Mouse (Mus musculus) mouse embryonic stem cell (cell line): ENCODE results near the gene Tmem56.

Source experiments
- in situ Hi-C, 2 experiments: fragments of 300-500 bp; cut with MboI; formaldehyde crosslinking; loops; 1 replicate in 1 of 2; 3 replicates in 1 of 2; pipeline ENCODE4 v1.14.3; 2019 to 2020; ENCODE audit warnings: low sequenced_read_pairs in 2 of 2, low pct_unique_long_range_greater_than_20kb in 1 of 2, mixed read lengths in 1 of 2; ENCODE audit not compliant: unreplicated experiment in 1 of 2

The Tmem56 gene

DNA sequence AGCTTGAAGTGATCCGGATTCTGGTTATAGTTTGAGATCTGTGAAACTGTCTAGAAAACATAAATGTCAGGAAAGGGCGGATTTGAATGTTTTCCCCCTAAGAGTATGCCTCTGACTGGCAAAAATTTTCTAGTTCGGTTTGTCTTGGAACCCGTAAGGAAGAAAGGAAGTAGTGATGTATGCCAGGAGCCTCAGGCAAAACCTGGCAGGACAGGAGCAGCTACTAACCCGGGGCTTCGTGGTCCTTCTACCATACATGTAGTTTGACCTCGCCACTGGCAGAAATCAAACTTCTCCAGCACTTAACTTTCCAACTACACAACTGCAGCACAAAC, 8.3 kb upstream of the Tmem56 start:
- in situ Hi-C loops, result loop anchor here in 1 of 2 experiments (10.0 kb wide), 1 partner anchor 126 kb away; no protein-coding TSS in a partner anchor

DNA sequence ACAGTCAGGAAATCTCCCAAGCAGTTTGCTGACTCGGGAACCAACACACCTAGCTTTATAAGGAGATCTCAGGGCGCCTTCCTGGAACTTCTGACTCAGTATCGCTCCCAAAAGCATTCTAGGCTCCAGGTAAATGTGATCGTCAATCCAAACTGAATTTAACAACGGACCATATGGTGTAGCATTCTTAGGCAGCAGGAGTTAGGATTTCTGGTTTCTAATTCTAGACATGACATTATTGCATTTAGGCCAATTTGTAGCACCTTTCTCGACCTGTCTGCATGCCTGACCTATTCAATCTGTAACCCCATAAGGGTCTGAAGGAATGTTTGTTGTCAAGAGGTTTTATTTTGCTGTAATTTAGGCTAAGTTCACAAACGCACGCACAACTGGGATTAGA, 7.8 kb upstream of the Tmem56 start:
- in situ Hi-C loops, result loop anchor here in 1 of 2 experiments (10.0 kb wide), 1 partner anchor 126 kb away; no protein-coding TSS in a partner anchor

DNA sequence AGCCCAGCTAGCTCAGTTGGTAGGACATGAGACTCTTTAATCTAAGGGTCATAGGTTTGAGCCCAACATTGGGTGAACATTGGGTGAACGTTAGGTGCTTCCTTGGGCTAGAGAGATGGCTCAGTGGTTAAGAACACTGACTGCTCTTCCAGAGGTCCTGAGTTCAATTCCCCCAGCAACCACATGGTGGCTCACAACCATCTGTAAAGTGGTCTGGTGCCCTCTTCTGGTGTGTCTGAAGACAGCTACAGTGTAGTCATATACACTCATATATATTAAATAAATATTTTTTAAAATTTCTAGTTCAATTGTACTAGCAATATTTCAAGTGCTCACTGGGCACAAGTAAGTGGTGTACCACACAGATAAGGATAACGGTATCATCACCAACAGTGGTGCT, 4.3 kb upstream of the Tmem56 start:
- in situ Hi-C loops, result no loop called here

DNA sequence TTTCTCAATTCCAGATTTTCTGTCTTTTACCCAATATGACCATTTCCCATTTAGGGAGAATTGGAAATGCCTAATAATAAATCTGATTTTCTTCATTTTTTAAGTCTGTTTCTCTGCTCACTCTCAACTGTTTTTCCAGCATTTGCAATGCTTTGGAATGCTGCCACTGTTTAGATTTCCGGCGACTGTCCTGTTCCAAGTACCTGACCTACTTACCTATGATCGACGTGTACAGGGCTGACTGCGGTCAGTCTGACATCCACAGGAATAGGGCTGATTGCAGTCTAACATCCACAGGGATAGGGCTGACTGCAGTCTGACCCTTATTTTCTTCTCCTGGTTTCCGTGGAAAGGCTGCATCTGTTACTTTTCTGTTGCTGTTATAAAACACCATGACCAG, 2.3 kb upstream of the Tmem56 start:
- in situ Hi-C loops, result no loop called here

DNA sequence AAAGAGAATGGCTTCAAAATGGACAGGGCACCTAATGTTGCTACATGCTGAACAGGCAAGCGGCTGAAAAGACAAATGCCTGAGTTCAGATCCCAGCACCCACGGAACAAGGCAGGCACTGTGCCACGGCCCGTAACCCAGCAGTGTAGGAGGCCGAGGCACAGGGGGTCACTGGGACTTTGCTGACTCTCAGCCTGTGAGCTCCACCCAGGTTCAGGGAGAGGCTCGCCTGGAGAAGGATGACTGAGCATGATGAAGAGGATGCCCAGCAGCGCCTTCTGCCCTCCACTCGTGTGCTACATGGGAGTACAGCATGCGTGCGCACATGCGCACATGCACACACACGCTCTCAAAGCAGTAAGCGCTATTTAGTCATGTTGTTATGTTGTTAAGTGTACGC, 3.2 kb downstream of the Tmem56 start:
- in situ Hi-C loops, result no loop called here

DNA sequence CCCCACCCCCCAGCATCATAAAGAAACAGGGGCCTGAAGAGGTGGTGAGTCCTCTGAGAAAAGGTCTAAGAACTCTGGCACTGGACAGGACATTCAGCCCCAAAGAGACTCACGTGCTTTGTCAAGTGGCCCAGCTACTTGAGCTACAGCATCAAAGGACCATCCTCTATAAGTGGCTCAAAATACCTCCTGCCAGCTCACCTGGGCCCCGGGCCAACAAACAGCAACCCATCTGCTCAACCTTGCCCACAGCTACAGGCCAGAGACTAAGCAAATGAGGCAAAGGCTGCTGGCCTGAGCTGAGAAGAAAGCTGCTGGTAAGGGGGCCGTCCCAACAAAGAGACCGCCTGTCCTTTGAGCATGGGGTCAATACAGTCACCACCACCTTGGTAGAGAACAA, 5.3 kb downstream of the Tmem56 start:
- in situ Hi-C loops, result no loop called here

DNA sequence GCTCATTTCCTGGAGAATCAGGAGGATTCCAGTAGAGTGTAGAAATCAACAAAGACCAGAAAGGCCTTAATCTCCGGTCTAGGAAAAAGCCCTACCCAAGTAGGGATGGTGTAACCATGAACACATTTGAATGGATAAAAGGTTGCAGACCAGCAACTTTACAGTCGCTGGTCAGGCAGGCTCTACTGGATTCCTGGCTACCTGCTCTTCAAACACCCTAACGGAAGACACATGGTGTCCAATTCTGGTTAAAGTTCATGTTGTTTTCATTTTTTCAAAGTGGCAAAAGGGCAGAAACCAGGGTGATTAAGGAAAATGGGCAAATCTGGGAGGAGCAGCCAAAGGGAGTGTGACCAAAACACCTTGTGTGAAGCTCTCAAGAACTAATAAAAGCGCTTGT, 5.9 kb downstream of the Tmem56 start:
- in situ Hi-C loops, result no loop called here

DNA sequence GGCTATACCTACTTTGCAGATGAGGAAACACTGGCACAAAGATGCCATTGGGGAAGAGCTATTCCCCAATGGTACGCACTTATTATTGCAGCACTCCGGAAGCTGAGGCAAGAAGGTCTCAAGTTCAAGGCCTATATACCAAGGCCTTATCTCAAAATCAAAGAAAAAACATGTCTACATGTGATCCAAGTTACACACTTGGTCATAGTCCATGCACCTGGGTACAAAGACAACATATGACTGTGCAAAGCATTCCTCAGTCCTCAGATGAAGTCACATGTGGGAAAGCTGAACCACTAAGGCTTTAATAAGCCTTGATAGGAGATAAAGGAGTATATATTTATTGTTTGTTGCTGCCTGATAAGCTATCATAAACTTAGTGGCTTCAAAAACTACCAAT, 8.9 kb downstream of the Tmem56 start:
- in situ Hi-C loops, result no loop called here

DNA sequence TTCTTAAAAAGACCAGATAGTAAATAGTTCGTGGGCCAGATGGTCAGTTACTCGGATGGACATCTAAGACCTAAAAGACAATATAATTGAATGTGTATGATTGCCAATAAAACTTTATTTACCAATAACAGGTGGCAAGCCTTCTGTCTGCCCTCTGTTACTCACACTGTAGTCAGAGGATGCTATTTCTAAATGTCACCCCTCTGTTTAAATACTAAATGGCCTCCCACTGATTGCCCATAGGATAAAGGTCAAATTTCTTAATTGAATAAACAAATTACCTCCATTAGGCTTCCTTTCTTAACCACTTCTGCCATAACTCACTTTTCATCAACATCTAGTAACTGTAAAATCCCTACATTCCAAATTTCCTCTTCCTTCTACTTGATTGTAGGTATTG, 10.3 kb downstream of the Tmem56 start:
- in situ Hi-C loops, result no loop called here

DNA sequence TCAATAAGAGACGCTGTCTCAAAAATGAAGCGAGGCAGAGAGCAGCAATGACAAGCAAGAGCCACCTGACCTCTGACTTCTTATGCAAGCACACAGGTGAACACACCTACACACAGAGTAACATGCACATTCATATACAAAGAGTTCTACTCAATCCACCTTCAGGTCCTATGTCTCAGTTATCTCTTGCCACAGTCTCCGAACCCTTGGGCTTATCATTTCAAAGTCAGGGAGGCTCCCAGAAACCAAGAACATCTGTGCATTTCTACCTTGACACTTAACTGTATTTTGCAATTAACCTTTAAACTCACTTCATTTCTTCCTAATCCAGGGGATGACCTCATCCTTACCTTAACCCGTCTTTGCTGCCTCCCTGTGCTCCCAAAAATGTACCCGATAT, 15.6 kb downstream of the Tmem56 start:
- in situ Hi-C loops, result no loop called here

DNA sequence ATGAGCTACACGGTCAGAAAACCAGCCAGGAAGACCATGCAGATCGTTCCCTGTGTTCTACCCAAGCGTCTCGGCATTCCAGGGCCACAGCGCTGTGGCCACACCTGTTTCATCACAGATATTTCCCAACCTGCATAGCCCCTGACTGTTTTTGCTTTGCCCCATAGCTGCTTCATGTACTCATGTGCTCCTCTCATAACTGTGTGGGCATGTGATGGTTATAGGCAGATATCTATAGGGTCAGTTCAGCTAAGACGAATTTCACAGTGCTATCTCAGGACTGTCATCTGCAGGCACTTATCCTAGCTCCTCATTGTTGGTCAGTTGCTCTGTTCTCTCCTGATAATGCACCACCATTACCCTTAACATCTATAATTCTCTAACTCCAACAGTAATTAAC, 18.7 kb downstream of the Tmem56 start:
- in situ Hi-C loops, result no loop called here

DNA sequence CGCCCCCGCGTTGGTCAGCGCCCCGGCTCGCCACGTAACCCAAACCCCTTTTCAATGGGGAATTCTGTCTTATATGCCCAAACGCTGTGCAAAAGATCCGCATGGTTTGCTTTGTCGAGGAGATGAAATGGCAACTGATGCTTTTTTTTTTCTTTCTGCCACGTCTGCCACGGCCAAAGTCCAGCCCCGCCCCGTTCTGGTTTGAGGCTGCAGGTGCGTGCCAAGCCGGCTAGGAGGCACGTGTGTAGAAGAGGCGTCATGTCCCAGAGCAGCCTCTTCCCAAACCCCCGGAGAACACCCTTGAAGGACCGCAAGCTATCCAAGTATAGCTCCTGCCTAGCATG, 19.7 kb downstream of the Tmem56 start:
- in situ Hi-C loops, result no loop called here

DNA sequence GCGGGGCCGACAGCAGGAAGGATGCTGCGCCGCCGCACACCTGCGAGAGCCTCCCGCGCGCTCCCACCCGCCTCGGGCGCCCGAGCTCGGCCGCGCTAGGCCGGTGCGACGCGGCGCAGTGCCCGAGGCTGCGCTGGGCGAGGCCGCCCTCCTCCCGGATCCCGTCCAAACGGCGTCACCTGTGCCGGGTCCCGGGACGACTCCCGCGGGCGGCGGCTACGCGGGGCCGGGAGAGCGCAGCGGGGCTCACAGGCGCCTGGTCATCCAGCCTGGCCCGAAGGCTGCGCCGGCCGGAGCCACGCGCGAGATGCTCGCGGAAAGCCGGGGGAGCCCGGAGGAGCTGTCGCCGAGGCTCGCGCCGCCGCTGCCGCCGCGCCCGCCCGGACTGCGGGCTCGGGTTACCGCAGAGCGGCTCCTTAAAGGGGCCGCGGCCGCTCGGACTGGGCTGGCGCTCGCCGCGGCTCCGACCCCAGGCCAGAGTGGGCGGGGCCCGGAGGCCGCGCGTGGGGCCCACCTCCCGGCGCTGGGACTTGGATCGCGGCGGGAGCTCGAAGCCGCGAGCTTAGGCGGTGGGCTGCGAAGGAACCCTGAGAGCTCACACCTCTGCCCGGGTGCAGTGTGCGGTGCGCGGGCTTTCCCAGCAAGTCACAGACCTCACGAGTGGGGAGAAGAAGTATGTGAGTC, 20.2 kb downstream of the Tmem56 start:
- in situ Hi-C loops, result no loop called here

DNA sequence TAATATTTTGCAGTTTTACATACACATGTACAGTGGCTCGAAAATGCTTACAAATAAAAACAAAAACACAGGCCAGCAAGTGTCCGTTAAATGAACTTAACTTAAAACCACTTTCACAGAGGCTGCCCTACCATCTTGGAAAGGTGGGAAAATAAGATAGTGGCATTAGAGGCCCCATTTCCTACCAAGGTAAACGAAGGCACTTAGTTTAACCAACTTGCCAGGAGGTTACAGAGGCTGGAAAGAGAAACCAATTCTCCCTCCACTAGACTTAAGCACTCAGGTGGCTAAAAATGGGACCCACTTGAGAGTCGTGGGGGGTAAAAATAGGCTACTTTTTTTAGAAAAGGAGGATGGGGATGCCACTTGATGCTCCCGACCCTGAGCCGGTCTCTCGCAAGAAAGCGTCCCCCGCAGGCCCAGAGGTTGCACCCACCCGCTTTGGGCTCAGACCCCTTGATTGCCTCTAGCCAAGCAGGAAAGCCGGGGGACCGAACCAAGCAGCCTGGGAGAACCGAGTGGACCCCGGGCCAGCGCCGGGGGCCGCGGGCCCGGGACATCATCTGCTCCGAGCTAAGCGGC, 20.9 kb downstream of the Tmem56 start:
- in situ Hi-C loops, result no loop called here

DNA sequence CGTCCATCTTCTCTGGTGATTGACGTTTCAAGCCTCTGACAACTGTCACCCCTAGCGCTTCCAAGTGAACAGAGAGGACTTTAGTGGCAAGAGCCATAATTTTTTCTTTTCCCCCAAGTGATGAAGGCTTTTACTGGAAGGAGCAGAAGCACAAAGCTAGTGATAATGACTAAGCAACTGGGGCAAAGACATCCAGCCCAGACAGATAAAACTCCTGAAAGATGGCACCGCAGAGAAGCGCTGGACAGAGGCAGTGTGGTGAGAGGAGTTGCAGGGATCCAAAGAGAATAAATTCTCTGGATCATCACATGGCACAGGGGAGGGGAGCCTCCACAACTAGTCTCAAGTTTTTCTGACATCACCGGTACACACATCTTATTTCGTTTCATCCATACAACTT, 21.6 kb downstream of the Tmem56 start:
- in situ Hi-C loops, result no loop called here

DNA sequence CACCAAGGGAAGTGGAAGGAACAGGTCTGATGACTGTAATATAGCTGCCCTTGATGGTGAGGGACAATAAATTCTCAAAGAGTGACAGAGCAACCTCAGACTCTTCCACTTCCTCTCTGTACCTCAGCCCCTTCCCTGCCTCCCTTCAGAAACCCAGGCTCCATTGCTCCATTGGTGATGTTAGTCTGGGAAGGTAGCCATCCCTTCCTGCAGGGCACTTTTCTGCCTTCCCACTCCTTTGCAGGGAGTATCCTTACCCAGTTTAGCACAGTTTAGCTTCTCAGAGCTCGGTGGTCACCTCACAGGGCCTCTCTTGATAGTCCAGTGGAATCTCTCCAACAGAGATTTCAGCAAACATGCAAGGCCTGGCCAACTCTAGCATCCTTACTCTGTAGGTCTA, 22.1 kb downstream of the Tmem56 start:
- in situ Hi-C loops, result no loop called here

DNA sequence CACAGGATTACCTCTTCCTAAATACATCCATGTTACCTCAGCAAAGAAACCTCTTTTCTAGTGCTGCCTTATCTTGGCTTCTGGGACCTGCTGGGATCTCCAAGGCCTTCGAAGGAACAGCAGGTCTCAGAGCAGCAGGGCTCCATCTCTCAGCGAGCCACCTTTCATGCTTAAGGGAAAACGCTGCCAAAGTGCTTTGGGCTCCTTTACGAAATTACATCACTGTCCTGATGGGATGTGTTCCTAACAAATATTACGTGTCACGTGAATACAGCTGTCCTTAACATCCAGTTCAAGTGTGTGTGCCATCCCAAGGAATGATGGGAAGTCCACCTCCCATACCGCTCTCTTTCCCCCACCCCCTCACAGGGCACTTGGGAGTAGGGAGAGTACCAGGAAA, 22.9 kb downstream of the Tmem56 start:
- in situ Hi-C loops, result no loop called here

DNA sequence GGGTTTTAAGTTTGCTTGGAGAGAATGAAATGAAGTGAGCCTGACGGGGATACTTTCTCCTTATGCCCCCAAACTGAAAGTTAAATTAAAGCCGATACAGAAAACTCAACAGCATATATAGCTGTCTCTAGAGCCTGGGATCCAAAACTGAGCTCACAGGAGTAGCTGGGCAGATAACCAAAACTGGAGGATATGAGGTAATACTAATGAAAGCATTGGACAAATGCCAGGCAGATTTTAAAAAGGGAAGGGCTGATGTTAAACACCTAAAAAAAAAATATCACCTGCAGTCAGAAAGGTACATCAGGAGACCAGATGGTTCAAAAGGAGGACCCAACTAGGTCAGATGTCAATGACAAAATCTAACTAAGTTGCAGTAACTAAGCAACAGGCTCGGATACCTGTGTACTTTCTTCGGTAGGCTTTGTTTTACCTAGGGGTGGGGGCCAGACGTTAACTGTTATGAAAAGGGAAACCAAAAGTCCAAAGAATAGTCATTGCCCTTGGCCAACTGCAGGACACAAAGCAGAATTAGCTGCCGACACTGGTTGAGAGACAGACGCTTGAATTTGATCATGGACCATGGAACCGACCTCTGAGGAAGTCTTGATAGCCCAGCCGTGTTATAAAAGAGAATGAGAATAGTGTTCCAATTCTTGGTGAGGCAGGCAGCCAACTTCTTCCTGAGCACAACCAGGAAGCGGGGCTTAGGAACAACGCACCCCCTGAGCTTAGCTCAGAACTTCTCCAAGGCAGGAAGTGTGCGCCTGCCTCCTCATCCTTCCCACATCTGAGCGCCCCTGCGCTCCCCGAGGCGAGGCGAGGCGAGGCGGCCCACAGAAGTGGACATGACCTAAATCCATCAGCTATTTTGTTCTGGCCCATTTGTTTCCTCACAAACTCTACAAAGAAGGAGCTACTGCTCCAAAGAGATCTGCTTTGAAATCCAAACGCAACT, 24.1 kb downstream of the Tmem56 start:
- in situ Hi-C loops, result no loop called here

DNA sequence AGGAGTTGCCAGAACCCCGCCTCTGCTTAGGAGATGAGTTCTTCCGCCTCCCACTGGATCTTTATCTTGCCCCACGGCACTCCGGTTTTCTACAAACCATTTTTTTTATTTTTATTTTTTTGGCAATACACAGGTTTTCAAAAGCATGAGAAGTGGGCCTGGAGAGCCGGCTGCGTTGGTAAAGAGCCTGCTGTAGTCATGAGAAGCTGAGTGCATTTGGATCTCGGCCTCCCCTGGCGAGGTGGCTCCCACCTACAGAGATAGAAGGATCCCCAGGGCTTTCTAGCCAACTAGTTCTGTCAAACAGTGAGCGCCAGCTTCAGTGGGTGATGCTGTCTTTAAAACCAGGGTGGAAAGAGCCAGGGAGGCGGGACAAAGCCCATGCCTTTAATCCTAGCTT, 25.5 kb downstream of the Tmem56 start:
- in situ Hi-C loops, result no loop called here

DNA sequence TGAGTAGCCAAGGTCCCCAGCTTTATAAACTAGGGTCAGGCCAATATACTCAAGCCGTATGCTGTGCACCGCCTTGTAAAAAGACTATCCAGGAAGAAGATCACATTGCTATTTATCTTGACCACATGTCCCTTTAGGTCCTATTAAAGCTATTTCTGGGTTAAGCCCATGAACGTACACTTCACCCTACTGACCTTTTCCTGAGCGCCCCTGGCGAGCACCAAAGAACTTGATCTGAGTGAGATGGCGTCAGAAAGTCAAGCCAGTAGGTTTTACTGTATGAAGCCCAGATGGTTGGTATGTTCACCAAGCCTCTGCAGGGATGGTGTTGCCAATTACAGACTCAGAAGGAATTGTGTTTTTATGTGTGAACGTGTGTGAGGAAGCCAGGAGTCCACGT, 26.8 kb downstream of the Tmem56 start:
- in situ Hi-C loops, result no loop called here
